Mouse (Mus musculus) hindbrain, embryonic 10.5 days (tissue): ENCODE measurements around the gene Npas2. TPM values are rescaled to one million over a fixed set of nuclear protein-coding genes. Genes with fewer than 3 reads are reported as not detected.

ENCODE experiments used
- DNase-seq: peaks from one replicate; pipeline ENCODE4 v3.0.0-alpha.2; 2017; ENCODE audit warnings: low spot score
- H3K27ac ChIP-seq: fragments of 300-500 bp; sonication (generic); 2 replicates; pipeline ENCODE4 v1.5.1; 2016; ENCODE audit warnings: mild to moderate bottlenecking, moderate library complexity
- H3K27me3 ChIP-seq: fragments of 300-500 bp; sonication (generic); 2 replicates; pipeline ENCODE4 v1.6.1; 2016; ENCODE audit warnings: mild to moderate bottlenecking; ENCODE audit not compliant: poor library complexity, insufficient read depth, severe bottlenecking
- H3K36me3 ChIP-seq: fragments of 300-500 bp; sonication (generic); 2 replicates; pipeline ENCODE4 v1.6.1; 2016; ENCODE audit warnings: mild to moderate bottlenecking, moderate library complexity
- H3K4me1 ChIP-seq: fragments of 300-500 bp; sonication (generic); replicated peaks from 2 replicates; pipeline ENCODE4 v1.6.1; 2016; ENCODE audit warnings: mild to moderate bottlenecking
- H3K4me3 ChIP-seq: fragments of 300-500 bp; sonication (generic); 2 replicates; pipeline ENCODE4 v1.5.1; 2016; ENCODE audit warnings: mild to moderate bottlenecking, moderate library complexity
- H3K9me3 ChIP-seq: fragments of 300-500 bp; sonication (generic); 2 replicates; pipeline ENCODE4 v1.6.1; 2016; ENCODE audit warnings: mild to moderate bottlenecking, moderate library complexity
- WGBS: fragments of 180-500 bp; shearing (Covaris S2); methylation state at CpG from one replicate; pipeline ENCODE4 v1.1.7; 2016; 5-methylcytosine and 5-hydroxymethylcytosine counted together
- polyA plus RNA-seq: library from polyadenylated mRNA; unstranded; fragments of >200 nt; fragmentation: Nextera tagmentation; extraction: Ambion mirVana; gene quantifications from 2 replicates; pipeline ENCODE4 v1.2.1, GENCODE M21; 2016

The Npas2 gene
- polyA plus RNA-seq, 1 experiment from 2014 or later: 0.21 TPM

DNA sequence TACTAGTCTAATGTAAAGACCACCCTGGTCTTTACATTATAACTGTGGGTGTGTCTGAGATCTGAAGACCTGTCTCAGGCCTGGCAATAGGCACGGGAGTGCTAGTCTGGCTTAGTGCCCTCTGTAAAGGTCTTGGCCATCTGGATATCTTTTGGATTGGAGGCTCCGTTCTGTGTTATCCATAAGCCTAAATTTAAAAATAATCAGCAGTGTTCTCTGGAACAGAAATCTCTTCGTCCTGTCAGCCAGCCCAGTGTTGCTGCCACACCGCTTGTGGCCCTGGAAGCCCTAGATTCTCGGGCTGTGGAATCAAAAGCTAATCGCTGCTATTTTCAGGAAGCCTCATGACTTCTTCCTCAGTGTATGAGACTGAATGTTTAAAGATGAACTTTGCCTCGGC is 86.9 kb downstream of the Npas2 start:
- H3K27me3 ChIP-seq: no peaks in the 10 kb centered on the region
- no peak for DNase-seq
- no peak overlapping the region for H3K27ac ChIP-seq
- no peak overlapping the region for H3K4me3 ChIP-seq
- WGBS: 90% methylated on average over 7 of the region's 7 CpGs
- no peaks in the 10 kb centered on the region for H3K36me3 ChIP-seq
- H3K4me1 ChIP-seq: no peaks in the 10 kb centered on the region
- H3K9me3 ChIP-seq: 0 out of 2 replicates have a peak, but pooled peaks cover 3% of the 10 kb centered on the region

DNA sequence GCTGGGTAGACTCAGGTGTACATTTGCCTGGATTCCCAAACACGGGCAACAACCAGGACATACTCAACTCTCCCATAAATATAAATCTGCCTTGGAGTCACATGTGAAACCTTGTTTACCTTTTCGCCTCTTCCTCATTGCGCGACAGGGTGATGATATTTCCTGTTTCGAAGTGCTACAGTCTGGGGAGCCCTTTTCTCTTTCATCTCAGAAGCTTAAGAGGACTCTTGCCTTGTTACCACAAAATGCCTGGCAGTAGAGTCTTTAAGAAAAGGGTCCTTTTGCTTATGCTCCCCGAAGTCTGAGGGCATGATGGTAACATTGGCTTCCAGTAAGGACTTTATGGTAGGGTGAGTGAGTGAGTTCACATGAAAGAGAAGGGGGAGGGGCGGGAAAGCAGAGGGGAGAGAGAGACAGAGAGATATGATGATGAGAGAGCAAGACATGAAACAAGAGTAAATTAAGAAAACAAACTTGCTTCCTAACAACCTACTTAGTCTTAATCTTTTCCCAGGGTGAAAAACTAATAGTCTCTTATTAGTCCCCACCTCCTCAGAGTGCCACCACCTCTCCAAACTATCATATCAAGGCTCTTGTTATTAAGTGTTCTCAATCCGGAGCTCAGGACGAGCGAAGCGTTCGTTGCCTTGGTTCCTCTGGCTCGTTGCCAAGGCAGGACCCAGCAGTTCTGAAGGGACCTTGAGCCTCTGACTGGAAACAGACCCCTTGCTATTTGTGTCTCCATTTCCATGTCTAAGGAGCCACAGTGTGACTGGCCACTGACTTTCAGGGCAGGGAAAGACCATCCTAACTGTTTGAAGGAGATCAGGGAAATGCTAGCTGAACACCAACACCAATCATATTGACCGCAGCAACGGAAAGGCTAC is 87.7 kb downstream of the Npas2 start:
- DNase-seq: no peak

DNA sequence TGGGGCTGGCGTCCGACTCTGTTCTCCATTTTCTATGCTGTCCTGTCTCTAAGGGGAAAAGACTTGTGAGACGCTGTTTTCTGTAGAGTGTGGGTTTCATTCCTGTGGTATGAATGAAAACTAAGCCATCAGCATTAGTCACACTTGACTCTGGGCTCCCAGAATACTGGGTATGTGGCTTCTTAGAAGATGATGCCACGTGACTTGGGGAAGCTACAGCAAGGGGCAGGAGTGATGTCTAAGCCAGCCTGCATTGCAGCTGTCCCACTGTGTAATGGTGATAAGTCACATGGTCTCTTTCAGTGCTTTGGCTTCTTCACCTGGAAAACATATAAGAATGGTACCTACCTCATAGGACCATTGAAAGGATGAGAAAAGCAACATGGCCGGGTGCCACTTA is 88.4 kb downstream of the Npas2 start:
- DNase-seq: no peak
- no peaks in the 10 kb centered on the region for H3K4me1 ChIP-seq
- H3K27ac ChIP-seq: no peak overlapping the region
- H3K27me3 ChIP-seq: no peaks in the 10 kb centered on the region
- WGBS: 89% methylated on average over 5 of the region's 5 CpGs
- H3K36me3 ChIP-seq: no peaks in the 10 kb centered on the region
- H3K9me3 ChIP-seq: 0 out of 2 replicates have a peak, but pooled peaks cover 3% of the 10 kb centered on the region
- no peak overlapping the region for H3K4me3 ChIP-seq

More for the DNA sequence above, 87.7 kb downstream of the Npas2 start:
- H3K36me3 ChIP-seq: no peaks in the 10 kb centered on the region
- H3K4me3 ChIP-seq: no peak overlapping the region
- 91% methylated on average over 15 of the region's 15 CpGs for WGBS
- H3K9me3 ChIP-seq: 0 out of 2 replicates have a peak, but pooled peaks cover 3% of the 10 kb centered on the region
- no peaks in the 10 kb centered on the region for H3K27me3 ChIP-seq
- no peaks in the 10 kb centered on the region for H3K4me1 ChIP-seq
- H3K27ac ChIP-seq: no peak overlapping the region

DNA sequence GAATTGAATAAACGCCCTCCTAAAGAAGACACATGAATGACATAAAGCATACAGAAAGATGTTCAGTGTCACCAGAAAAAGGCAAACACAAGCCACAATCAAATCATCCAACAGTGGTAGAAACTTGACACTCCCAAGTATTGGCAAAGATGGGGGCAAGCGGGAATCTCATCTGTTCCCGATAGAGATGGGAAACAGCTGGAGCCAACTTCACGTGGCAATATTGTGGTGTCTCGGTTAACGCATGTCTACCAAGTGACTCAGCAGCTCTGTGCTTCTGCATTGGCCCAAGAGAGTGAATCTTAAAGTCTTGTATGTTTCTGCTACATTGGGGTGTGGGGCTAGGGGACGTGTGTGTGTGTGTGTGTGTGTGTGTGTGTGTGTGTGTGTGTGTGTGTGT is 89.8 kb downstream of the Npas2 start:
- Histone ChIP-seq H3K4me3 (no peak overlapping the region), H3K9me3 (no peaks in the 10 kb centered on the region), H3K4me1 (no peaks in the 10 kb centered on the region), H3K36me3 (no peaks in the 10 kb centered on the region), H3K27ac (no peak overlapping the region), H3K27me3 (no peaks in the 10 kb centered on the region)
- 81% methylated on average over 7 of the region's 7 CpGs for WGBS
- no peak for DNase-seq

DNA sequence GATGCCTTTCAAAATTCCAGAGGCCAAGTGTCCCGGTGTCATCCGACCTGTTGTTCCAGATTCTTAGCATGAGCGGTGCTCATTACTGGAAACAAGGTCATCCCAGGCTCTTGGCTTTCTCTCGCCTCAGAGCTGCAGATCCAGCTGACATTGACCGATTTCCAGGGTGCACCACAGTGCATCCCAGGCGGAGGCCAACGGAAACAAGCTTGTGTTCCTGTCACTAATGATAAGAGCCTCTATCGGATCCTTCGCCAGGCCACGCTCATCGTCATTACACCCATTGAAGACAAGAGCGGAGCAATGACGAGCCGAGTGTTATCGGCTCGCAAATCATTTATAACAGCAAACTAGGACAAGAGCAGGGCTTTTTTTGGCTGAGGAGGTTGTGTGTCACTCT is 91.3 kb downstream of the Npas2 start:
- no peaks in the 10 kb centered on the region for H3K4me1 ChIP-seq
- WGBS: 90% methylated on average over 16 of the region's 16 CpGs
- DNase-seq: no peak
- H3K27me3 ChIP-seq: no peaks in the 10 kb centered on the region
- H3K27ac ChIP-seq: no peak overlapping the region
- no peaks in the 10 kb centered on the region for H3K36me3 ChIP-seq
- no peaks in the 10 kb centered on the region for H3K9me3 ChIP-seq
- H3K4me3 ChIP-seq: no peak overlapping the region

DNA sequence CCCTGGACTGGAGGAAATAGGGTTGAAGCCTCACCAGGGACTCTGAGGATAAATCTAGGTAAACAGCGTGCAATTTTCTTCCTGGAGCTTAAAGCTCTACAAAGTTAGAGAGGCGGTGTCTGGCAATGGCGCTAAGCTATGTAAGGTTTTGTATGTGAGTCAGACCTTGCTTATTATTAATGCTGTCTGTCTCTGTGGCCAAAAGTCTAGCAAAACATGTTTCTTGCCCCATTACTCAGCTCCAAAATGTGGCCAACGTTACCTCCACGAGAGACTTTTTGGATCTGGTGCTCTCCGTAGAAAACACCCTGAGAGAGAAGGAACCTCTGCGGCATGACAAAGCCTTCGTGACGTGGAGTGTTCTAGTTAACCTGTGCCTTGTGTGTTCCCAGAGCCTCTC is 93.5 kb downstream of the Npas2 start:
- H3K4me1 ChIP-seq: no peaks in the 10 kb centered on the region
- H3K27ac ChIP-seq: no peak overlapping the region
- no peaks in the 10 kb centered on the region for H3K27me3 ChIP-seq
- 95% methylated on average over 9 of the region's 9 CpGs for WGBS
- no peak for DNase-seq
- no peaks in the 10 kb centered on the region for H3K36me3 ChIP-seq
- no peaks in the 10 kb centered on the region for H3K9me3 ChIP-seq
- H3K4me3 ChIP-seq: no peak overlapping the region

DNA sequence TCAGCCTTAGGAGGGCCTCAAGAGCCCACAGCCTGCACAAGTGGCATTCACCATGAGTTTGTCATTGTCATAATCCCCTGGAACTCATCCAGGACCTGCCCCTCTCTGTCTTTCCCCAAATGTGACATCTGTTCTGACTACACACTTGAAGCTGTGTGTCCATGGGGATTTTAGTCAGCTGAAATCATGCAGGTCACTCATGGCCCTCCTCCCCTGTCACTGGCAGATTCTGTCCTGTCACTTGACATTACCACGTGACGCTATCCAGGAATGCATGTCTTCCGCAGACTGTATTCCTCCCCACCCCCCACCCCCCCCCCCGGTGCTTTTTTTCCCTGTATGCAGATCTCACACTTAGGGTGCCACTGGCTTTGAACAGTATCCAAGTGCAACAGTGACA is 94.3 kb downstream of the Npas2 start:
- Histone ChIP-seq H3K36me3 (no peaks in the 10 kb centered on the region), H3K4me1 (no peaks in the 10 kb centered on the region)
- 82% methylated on average over 4 of the region's 4 CpGs for WGBS

DNA sequence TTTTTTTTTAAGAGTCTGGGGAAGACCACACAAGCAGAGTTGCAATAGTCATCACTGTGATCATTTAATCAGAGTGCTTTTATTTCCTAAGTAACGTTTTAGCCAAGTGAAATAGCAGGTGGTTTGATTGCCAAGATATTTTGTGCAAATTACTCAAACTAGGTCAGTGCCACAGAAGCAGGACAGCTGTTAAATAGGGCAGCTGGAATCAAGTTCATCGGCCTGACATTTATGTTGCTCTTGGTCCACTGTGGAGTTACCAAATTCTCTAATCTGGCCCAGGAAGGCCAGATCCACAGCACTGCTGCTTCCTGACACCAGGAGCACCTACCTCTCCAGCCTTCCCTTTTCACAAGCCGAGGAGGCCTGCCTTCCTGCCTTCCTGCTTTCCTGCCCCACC is 94.9 kb downstream of the Npas2 start:
- Histone ChIP-seq H3K27me3 (no peaks in the 10 kb centered on the region), H3K9me3 (no peaks in the 10 kb centered on the region), H3K4me1 (no peaks in the 10 kb centered on the region), H3K36me3 (no peaks in the 10 kb centered on the region), H3K4me3 (no peak overlapping the region), H3K27ac (no peak overlapping the region)
- 80% methylated on average over 3 of the region's 3 CpGs for WGBS
- DNase-seq: no peak

More for the DNA sequence above, 94.3 kb downstream of the Npas2 start:
- no peaks in the 10 kb centered on the region for H3K9me3 ChIP-seq
- no peak overlapping the region for H3K4me3 ChIP-seq
- no peak overlapping the region for H3K27ac ChIP-seq
- no peaks in the 10 kb centered on the region for H3K27me3 ChIP-seq
- no peak for DNase-seq

DNA sequence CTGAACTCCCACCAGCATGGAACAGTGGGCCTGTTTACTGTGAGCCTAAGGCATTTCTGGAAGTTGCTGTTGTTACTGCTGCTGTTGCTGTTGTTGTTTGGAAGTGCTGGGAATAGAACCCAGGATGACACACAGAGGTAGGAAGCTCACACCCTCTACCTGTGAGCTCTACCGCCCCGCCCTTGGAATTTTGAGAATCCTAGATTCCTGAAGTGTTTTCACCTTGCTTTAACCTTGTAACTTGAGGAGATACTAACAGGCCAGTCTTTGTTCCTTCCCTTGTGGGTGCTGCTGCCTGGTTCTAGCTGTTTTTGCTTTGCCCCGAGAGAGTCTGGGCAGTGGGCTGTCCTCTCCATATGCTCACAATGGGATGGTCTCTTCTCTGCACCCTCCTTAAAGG is 98.5 kb downstream of the Npas2 start:
- Histone ChIP-seq H3K36me3 (no peaks in the 10 kb centered on the region), H3K4me1 (no peaks in the 10 kb centered on the region), H3K9me3 (no peaks in the 10 kb centered on the region), H3K4me3 (no peak overlapping the region), H3K27ac (no peak overlapping the region), H3K27me3 (no peaks in the 10 kb centered on the region)
- no peak for DNase-seq
- WGBS: 74% methylated on average over 3 of the region's 3 CpGs

DNA sequence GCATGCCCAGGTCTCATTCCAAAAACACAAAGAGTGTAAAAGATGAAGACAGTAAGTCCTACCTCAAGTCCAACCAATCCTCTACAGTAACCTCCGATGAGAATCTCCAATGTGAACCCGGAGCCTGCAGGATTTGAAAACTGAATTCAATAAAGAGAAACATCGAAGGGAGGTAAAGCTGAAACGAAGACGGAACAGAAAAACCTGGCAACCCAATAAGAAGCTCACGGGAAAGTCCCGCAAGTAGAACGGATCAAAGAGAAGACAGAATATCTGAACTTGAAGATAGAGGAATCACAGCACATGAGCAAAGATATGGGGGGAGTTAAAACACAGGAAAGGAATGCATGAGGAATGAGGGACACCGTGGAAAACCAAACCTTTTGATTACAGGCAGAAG is 104.8 kb downstream of the Npas2 start:
- 96% methylated on average over 9 of the region's 9 CpGs for WGBS
- H3K27ac ChIP-seq: no peak overlapping the region
- H3K27me3 ChIP-seq: no peaks in the 10 kb centered on the region
- no peaks in the 10 kb centered on the region for H3K4me1 ChIP-seq
- H3K9me3 ChIP-seq: no peaks in the 10 kb centered on the region
- no peak for DNase-seq
- no peak overlapping the region for H3K4me3 ChIP-seq
- no peaks in the 10 kb centered on the region for H3K36me3 ChIP-seq

DNA sequence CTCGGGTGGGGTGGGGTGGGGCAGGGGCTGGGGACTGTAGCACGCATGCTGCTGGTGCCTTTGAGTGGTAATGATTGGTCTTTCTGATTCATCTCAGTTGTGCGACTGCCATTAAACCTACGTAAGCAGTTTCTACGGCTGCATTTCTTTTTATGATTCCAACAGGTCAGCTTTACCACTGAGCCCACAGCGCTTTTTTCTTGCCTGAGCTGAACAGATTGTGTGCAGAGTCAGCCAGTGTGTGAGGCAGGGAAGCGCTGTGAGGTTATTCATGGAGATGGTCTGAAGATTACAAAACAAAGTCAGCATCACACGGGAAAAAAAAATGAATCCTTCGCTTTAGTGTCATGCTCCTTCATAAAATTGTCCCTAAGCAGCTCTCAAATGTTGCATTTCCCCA is 106.7 kb downstream of the Npas2 start:
- H3K4me1 ChIP-seq: no peaks in the 10 kb centered on the region
- no peak overlapping the region for H3K4me3 ChIP-seq
- no peak overlapping the region for H3K27ac ChIP-seq
- whole genome bisulfite sequencing: 91% methylated on average over 9 of the region's 9 CpGs
- H3K27me3 ChIP-seq: no peaks in the 10 kb centered on the region
- no peaks in the 10 kb centered on the region for H3K36me3 ChIP-seq
- no peaks in the 10 kb centered on the region for H3K9me3 ChIP-seq
- no peak for DNase-seq

DNA sequence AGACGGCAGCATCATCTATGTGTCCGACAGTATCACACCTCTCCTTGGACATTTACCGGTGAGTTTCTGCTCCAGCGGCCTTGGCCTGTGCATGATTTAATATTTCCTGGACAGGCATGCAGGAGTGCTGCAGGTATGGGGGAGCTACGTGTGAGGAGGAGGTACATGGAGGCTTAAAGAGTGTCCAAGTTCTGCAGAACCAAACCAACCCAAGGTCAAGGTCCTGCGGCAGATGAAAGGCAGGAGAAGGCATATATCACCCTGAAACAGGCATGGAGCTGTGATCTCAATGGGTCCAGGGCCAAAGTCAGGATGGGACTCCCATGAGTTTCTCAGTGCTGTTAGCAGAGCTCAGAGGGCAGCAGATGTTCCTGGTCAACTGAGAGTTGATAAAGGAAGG is 107.1 kb downstream of the Npas2 start:
- H3K27me3 ChIP-seq: no peaks in the 10 kb centered on the region
- no peaks in the 10 kb centered on the region for H3K36me3 ChIP-seq
- no peaks in the 10 kb centered on the region for H3K9me3 ChIP-seq
- no peak overlapping the region for H3K27ac ChIP-seq
- DNase-seq: no peak
- WGBS: 92% methylated on average over 6 of the region's 6 CpGs
- no peaks in the 10 kb centered on the region for H3K4me1 ChIP-seq
- no peak overlapping the region for H3K4me3 ChIP-seq

DNA sequence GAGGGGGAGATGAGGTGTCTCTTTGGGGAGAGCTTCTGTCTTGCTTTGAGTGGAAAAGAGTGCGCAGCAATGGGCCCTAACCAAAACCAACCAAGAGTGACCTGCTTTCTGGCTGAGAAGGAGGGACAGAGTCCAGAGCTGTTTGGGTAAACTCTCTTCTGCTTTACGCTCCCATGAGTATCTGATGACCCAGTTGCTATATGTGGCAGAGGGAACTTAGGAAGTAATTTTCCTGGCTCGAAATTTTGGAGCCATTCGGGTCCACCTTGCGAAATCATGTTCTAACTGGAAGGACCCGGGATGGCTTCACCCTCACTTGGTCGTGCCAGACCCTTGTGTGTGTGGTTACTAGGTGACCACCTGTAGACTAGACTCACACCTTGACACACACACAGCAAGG is 108.7 kb downstream of the Npas2 start:
- no peak for DNase-seq
- H3K36me3 ChIP-seq: no peaks in the 10 kb centered on the region
- no peaks in the 10 kb centered on the region for H3K27me3 ChIP-seq
- peaks cover 3% of the 10 kb centered on the region for H3K4me1 ChIP-seq
- H3K27ac ChIP-seq: no peak overlapping the region
- no peak overlapping the region for H3K4me3 ChIP-seq
- WGBS: 92% methylated on average over 7 of the region's 7 CpGs
- no peaks in the 10 kb centered on the region for H3K9me3 ChIP-seq
